Mouse (Mus musculus): ENCODE data around the gene Vmn2r8. TPM values are rescaled to one million over a fixed set of nuclear protein-coding genes. Genes with fewer than 3 reads are reported as not detected.
"Not testable (repeated sequence)": the region's sequence is repeated elsewhere in the genome, so short reads cannot be mapped to it uniquely, and the experiment has no call there.

The Vmn2r8 gene
- polyA plus RNA-seq, 1 experiment from 2014 or later = not detected

GRCm38 (mm10) chr5:108774630-108775306 lies 33.9 kb downstream of the Vmn2r8 start, which contains the start of gene Rnf212:
Rnf212 (minus strand) TSS chr5:108774982.
- H3K36me3 ChIP-seq (replicated peaks; ENCODE audit: control insufficient read depth, insufficient read depth, low read depth, low read length) = no peaks in the 10 kb centered on the region
- DNase-seq (ENCODE audit: low spot score) = no peak
- no peak within 1 kb of the TSS for H3K9ac ChIP-seq (replicated peaks; ENCODE audit: low read length)
- no peak within 1 kb of the TSS for H3K4me3 ChIP-seq (ENCODE audit: low read depth, low read length)
- H3K9me3 ChIP-seq (replicated peaks; ENCODE audit: control insufficient read depth, low read length) = no peaks in the 10 kb centered on the region
- no peak within 1 kb of the TSS for H3K4me2 ChIP-seq (ENCODE audit: low read depth, low read length)
- no peaks in the 10 kb centered on the region for H3K4me1 ChIP-seq (ENCODE audit: control insufficient read depth, insufficient read depth, low read length)
- H3K27me3 ChIP-seq (ENCODE audit: control insufficient read depth, insufficient read depth, low read length) = no peaks in the 10 kb centered on the region
- no peak within 1 kb of the TSS for H3K27ac ChIP-seq (replicated peaks; ENCODE audit: low read depth, low read length)
- ATAC-seq (replicated peaks; ENCODE audit: insufficient number of reproducible peaks, low FRiP score, low TSS enrichment, low read depth) = no peak
- 70% methylated on average over 40 of the region's 40 CpGs for WGBS

- 79% methylated on average over 2 of the region's 2 CpGs for WGBS
- Histone ChIP-seq H3K4me3 (ENCODE audit: low read depth, low read length) (no peak overlapping the region), H3K4me1 (ENCODE audit: control insufficient read depth, insufficient read depth, low read length) (no peaks in the 10 kb centered on the region), H3K27me3 (ENCODE audit: control insufficient read depth, insufficient read depth, low read length) (no peaks in the 10 kb centered on the region), H3K9me3 (replicated peaks; ENCODE audit: control insufficient read depth, low read length) (no peaks in the 10 kb centered on the region), H3K4me2 (ENCODE audit: low read depth, low read length) (no peak overlapping the region), H3K27ac (replicated peaks; ENCODE audit: low read depth, low read length) (no peak overlapping the region), H3K9ac (replicated peaks; ENCODE audit: low read length) (no peak overlapping the region), H3K36me3 (replicated peaks; ENCODE audit: control insufficient read depth, insufficient read depth, low read depth, low read length) (no peaks in the 10 kb centered on the region)
- ATAC-seq (replicated peaks; ENCODE audit: insufficient number of reproducible peaks, low FRiP score, low TSS enrichment, low read depth) (no peak), DNase-seq (ENCODE audit: low spot score) (no peak)
These were observed 48.6 kb downstream of the Vmn2r8 start for GRCm38 (mm10) chr5:108760002-108760401.

GRCm38 (mm10) chr5:108758396-108758795 lies 50.3 kb downstream of the Vmn2r8 start:
- DNase-seq (ENCODE audit: low spot score) = peak; percentile 37
- WGBS = 54% methylated on average over 3 of the region's 3 CpGs

GRCm38 (mm10) chr5:108751258-108751657 lies 57.4 kb downstream of the Vmn2r8 start:
- H3K4me3 ChIP-seq (ENCODE audit: low read depth, low read length); H3K27me3 ChIP-seq (ENCODE audit: control insufficient read depth, insufficient read depth, low read length); ATAC-seq (replicated peaks; ENCODE audit: insufficient number of reproducible peaks, low FRiP score, low TSS enrichment, low read depth); H3K9ac ChIP-seq (replicated peaks; ENCODE audit: low read length); H3K9me3 ChIP-seq (replicated peaks; ENCODE audit: control insufficient read depth, low read length); DNase-seq (ENCODE audit: low spot score); H3K4me2 ChIP-seq (ENCODE audit: low read depth, low read length); H3K4me1 ChIP-seq (ENCODE audit: control insufficient read depth, insufficient read depth, low read length); H3K27ac ChIP-seq (replicated peaks; ENCODE audit: low read depth, low read length); H3K36me3 ChIP-seq (replicated peaks; ENCODE audit: control insufficient read depth, insufficient read depth, low read depth, low read length): not testable (repeated sequence)
- WGBS = 85% methylated on average over 4 of the region's 4 CpGs

More at GRCm38 (mm10) chr5:108758396-108758795, 50.3 kb downstream of the Vmn2r8 start:
- no peaks in the 10 kb centered on the region for H3K9me3 ChIP-seq (replicated peaks; ENCODE audit: control insufficient read depth, low read length)
- no peaks in the 10 kb centered on the region for H3K27me3 ChIP-seq (ENCODE audit: control insufficient read depth, insufficient read depth, low read length)
- H3K4me3 ChIP-seq (ENCODE audit: low read depth, low read length) = no peak overlapping the region
- no peak overlapping the region for H3K4me2 ChIP-seq (ENCODE audit: low read depth, low read length)
- H3K27ac ChIP-seq (replicated peaks; ENCODE audit: low read depth, low read length) = no peak overlapping the region
- H3K9ac ChIP-seq (replicated peaks; ENCODE audit: low read length) = no peak overlapping the region
- no peak for ATAC-seq (replicated peaks; ENCODE audit: insufficient number of reproducible peaks, low FRiP score, low TSS enrichment, low read depth)
- H3K36me3 ChIP-seq (replicated peaks; ENCODE audit: control insufficient read depth, insufficient read depth, low read depth, low read length) = no peaks in the 10 kb centered on the region
- no peaks in the 10 kb centered on the region for H3K4me1 ChIP-seq (ENCODE audit: control insufficient read depth, insufficient read depth, low read length)

- Histone ChIP-seq H3K4me1 (ENCODE audit: control insufficient read depth, insufficient read depth, low read length) (no peaks in the 10 kb centered on the region), H3K9me3 (replicated peaks; ENCODE audit: control insufficient read depth, low read length) (no peaks in the 10 kb centered on the region), H3K9ac (replicated peaks; ENCODE audit: low read length) (no peak overlapping the region), H3K36me3 (replicated peaks; ENCODE audit: control insufficient read depth, insufficient read depth, low read depth, low read length) (no peaks in the 10 kb centered on the region), H3K27me3 (ENCODE audit: control insufficient read depth, insufficient read depth, low read length) (no peaks in the 10 kb centered on the region), H3K27ac (replicated peaks; ENCODE audit: low read depth, low read length) (no peak overlapping the region), H3K4me3 (ENCODE audit: low read depth, low read length) (no peak overlapping the region), H3K4me2 (ENCODE audit: low read depth, low read length) (no peak overlapping the region)
- DNase-seq (ENCODE audit: low spot score) (no peak), ATAC-seq (replicated peaks; ENCODE audit: insufficient number of reproducible peaks, low FRiP score, low TSS enrichment, low read depth) (no peak)
- 75% methylated on average over 5 of the region's 5 CpGs for WGBS
These were observed 58.1 kb downstream of the Vmn2r8 start for GRCm38 (mm10) chr5:108750328-108751210.

- Histone ChIP-seq H3K9me3 (replicated peaks; ENCODE audit: control insufficient read depth, low read length) (no peaks in the 10 kb centered on the region), H3K27me3 (ENCODE audit: control insufficient read depth, insufficient read depth, low read length) (no peaks in the 10 kb centered on the region), H3K4me2 (ENCODE audit: low read depth, low read length) (no peak overlapping the region), H3K9ac (replicated peaks; ENCODE audit: low read length) (no peak overlapping the region), H3K4me3 (ENCODE audit: low read depth, low read length) (no peak overlapping the region), H3K36me3 (replicated peaks; ENCODE audit: control insufficient read depth, insufficient read depth, low read depth, low read length) (no peaks in the 10 kb centered on the region), H3K27ac (replicated peaks; ENCODE audit: low read depth, low read length) (no peak overlapping the region), H3K4me1 (ENCODE audit: control insufficient read depth, insufficient read depth, low read length) (no peaks in the 10 kb centered on the region)
- 83% methylated on average over 3 of the region's 3 CpGs for WGBS
- DNase-seq (ENCODE audit: low spot score) = no peak
- ATAC-seq (replicated peaks; ENCODE audit: insufficient number of reproducible peaks, low FRiP score, low TSS enrichment, low read depth) = no peak
These were observed 64.0 kb downstream of the Vmn2r8 start for GRCm38 (mm10) chr5:108744629-108745028.

GRCm38 (mm10) chr5:108743856-108744255 lies 64.8 kb downstream of the Vmn2r8 start:
- Histone ChIP-seq H3K4me3 (ENCODE audit: low read depth, low read length) (no peak overlapping the region), H3K4me1 (ENCODE audit: control insufficient read depth, insufficient read depth, low read length) (no peaks in the 10 kb centered on the region), H3K9ac (replicated peaks; ENCODE audit: low read length) (no peak overlapping the region), H3K9me3 (replicated peaks; ENCODE audit: control insufficient read depth, low read length) (no peaks in the 10 kb centered on the region), H3K4me2 (ENCODE audit: low read depth, low read length) (no peak overlapping the region), H3K36me3 (replicated peaks; ENCODE audit: control insufficient read depth, insufficient read depth, low read depth, low read length) (no peaks in the 10 kb centered on the region), H3K27ac (replicated peaks; ENCODE audit: low read depth, low read length) (no peak overlapping the region), H3K27me3 (ENCODE audit: control insufficient read depth, insufficient read depth, low read length) (no peaks in the 10 kb centered on the region)
- ATAC-seq (replicated peaks; ENCODE audit: insufficient number of reproducible peaks, low FRiP score, low TSS enrichment, low read depth) (no peak), DNase-seq (ENCODE audit: low spot score) (no peak)
- WGBS = 67% methylated on average over 2 of the region's 2 CpGs

- DNase-seq (ENCODE audit: low spot score) (no peak), ATAC-seq (replicated peaks; ENCODE audit: insufficient number of reproducible peaks, low FRiP score, low TSS enrichment, low read depth) (no peak)
- Histone ChIP-seq H3K27ac (replicated peaks; ENCODE audit: low read depth, low read length) (no peak overlapping the region), H3K9me3 (replicated peaks; ENCODE audit: control insufficient read depth, low read length) (no peaks in the 10 kb centered on the region), H3K4me1 (ENCODE audit: control insufficient read depth, insufficient read depth, low read length) (no peaks in the 10 kb centered on the region), H3K27me3 (ENCODE audit: control insufficient read depth, insufficient read depth, low read length) (no peaks in the 10 kb centered on the region), H3K36me3 (replicated peaks; ENCODE audit: control insufficient read depth, insufficient read depth, low read depth, low read length) (no peaks in the 10 kb centered on the region), H3K4me3 (ENCODE audit: low read depth, low read length) (no peak overlapping the region), H3K4me2 (ENCODE audit: low read depth, low read length) (no peak overlapping the region), H3K9ac (replicated peaks; ENCODE audit: low read length) (no peak overlapping the region)
- WGBS = 76% methylated on average over 2 of the region's 2 CpGs
These were observed 66.1 kb downstream of the Vmn2r8 start for GRCm38 (mm10) chr5:108742596-108742995.
